Comparison of ENCODE assay signal across 8 mouse cellular contexts in genomic region chr2:32587731-32588321, GRCm38 (mm10). TPM values are rescaled to one million over a fixed set of nuclear protein-coding genes. Genes with fewer than 3 reads are reported as not detected.
DNase-seq lines count a peak whose midpoint lies in the region; ATAC-seq lines count a peak whose summit lies in the region.

No protein-coding gene starts in this region.

- 42% methylated on average over 9 of the region's 9 CpGs for WGBS in neural tube, embryonic 11.5 days
- WGBS in forebrain, embryonic 14.5 days: 57% methylated on average over 9 of the region's 9 CpGs
- WGBS in hindbrain, embryonic 12.5 days: 44% methylated on average over 9 of the region's 9 CpGs
- WGBS in liver, embryonic 16.5 days (ENCODE audit: insufficient replicate concordance): 11% methylated on average over 9 of the region's 9 CpGs
- 61% methylated on average over 9 of the region's 9 CpGs for WGBS in neural tube, embryonic 15.5 days

- DNase-seq in neural tube, embryonic 11.5 days (ENCODE audit: low spot score): no peak
- DNase-seq in neural tube, embryonic 10.5 days (ENCODE audit: extremely low spot score, low spot score): no peak
- DNase-seq in forebrain, embryonic 14.5 days (ENCODE audit: low spot score): no peak
- DNase-seq in layer of hippocampus, postnatal 36 days: no peak
- DNase-seq in layer of hippocampus, adult 9-11 months: no peak

- 0 out of 2 replicates have a peak overlapping the region, but pooled peaks have one; percentile 4 for H3K27ac ChIP-seq in neural tube, embryonic 11.5 days (ENCODE audit: low read depth, low read length)
- H3K27ac ChIP-seq in forebrain, embryonic 14.5 days (ENCODE audit: low read depth, low read length): no peak overlapping the region
- H3K27ac ChIP-seq in hindbrain, embryonic 12.5 days: 0 out of 2 replicates have a peak overlapping the region, but pooled peaks have one; percentile 0
- 0 out of 2 replicates have a peak overlapping the region, but pooled peaks have one; percentile 19 for H3K27ac ChIP-seq in liver, embryonic 16.5 days (ENCODE audit: low read length)
- 0 out of 2 replicates have a peak overlapping the region, but pooled peaks have one; percentile 11 for H3K27ac ChIP-seq in neural tube, embryonic 15.5 days (replicated peaks)

- H3K9me3 ChIP-seq in neural tube, embryonic 11.5 days (ENCODE audit: control insufficient read depth, low read length): no peaks in the 10 kb centered on the region
- H3K9me3 ChIP-seq in forebrain, embryonic 14.5 days (replicated peaks; ENCODE audit: control insufficient read depth, low read length): no peaks in the 10 kb centered on the region
- no peaks in the 10 kb centered on the region for H3K9me3 ChIP-seq in hindbrain, embryonic 12.5 days (replicated peaks)
- no peaks in the 10 kb centered on the region for H3K9me3 ChIP-seq in liver, embryonic 16.5 days (replicated peaks; ENCODE audit: control insufficient read depth, low read length)
- no peaks in the 10 kb centered on the region for H3K9me3 ChIP-seq in neural tube, embryonic 15.5 days (replicated peaks)

- no peak for ATAC-seq in neural tube, embryonic 11.5 days (ENCODE audit: insufficient read depth, low FRiP score, low TSS enrichment)
- ATAC-seq in forebrain, embryonic 14.5 days: no peak
- ATAC-seq in hindbrain, embryonic 12.5 days (ENCODE audit: low FRiP score): no peak
- no peak for ATAC-seq in liver, embryonic 16.5 days (ENCODE audit: low read depth)
- ATAC-seq in neural tube, embryonic 15.5 days (ENCODE audit: low FRiP score): no peak

- H3K4me3 ChIP-seq in neural tube, embryonic 11.5 days (ENCODE audit: low read depth, low read length): peak overlapping the region; percentile 43
- peak overlapping the region; percentile 41 for H3K4me3 ChIP-seq in forebrain, embryonic 14.5 days (ENCODE audit: low read depth, low read length)
- peak overlapping the region; percentile 46 for H3K4me3 ChIP-seq in hindbrain, embryonic 12.5 days
- H3K4me3 ChIP-seq in liver, embryonic 16.5 days (ENCODE audit: low read depth, low read length): peak overlapping the region; percentile 66
- peak overlapping the region; percentile 65 for H3K4me3 ChIP-seq in neural tube, embryonic 15.5 days (replicated peaks)

- no peaks in the 10 kb centered on the region; the same call in 1 of the 2 replicates for H3K36me3 ChIP-seq in neural tube, embryonic 11.5 days (ENCODE audit: control insufficient read depth, insufficient read depth, low read length)
- H3K36me3 ChIP-seq in forebrain, embryonic 14.5 days (ENCODE audit: control insufficient read depth, insufficient read depth, low read length): no peaks in the 10 kb centered on the region
- H3K36me3 ChIP-seq in hindbrain, embryonic 12.5 days: no peaks in the 10 kb centered on the region
- H3K36me3 ChIP-seq in liver, embryonic 16.5 days (ENCODE audit: control insufficient read depth, insufficient read depth): no peaks in the 10 kb centered on the region
- H3K36me3 ChIP-seq in neural tube, embryonic 15.5 days: no peaks in the 10 kb centered on the region

- no peaks in the 10 kb centered on the region for H3K27me3 ChIP-seq in neural tube, embryonic 11.5 days (ENCODE audit: control insufficient read depth, insufficient read depth, low read length)
- H3K27me3 ChIP-seq in forebrain, embryonic 14.5 days (replicated peaks; ENCODE audit: control insufficient read depth, insufficient read depth, low read length): no peaks in the 10 kb centered on the region
- peaks cover 3% of the 10 kb centered on the region; the same call in 1 of the 2 replicates for H3K27me3 ChIP-seq in hindbrain, embryonic 12.5 days
- no peaks in the 10 kb centered on the region for H3K27me3 ChIP-seq in liver, embryonic 16.5 days (ENCODE audit: control insufficient read depth, insufficient read depth, low read depth, low read length)
- no peaks in the 10 kb centered on the region for H3K27me3 ChIP-seq in neural tube, embryonic 15.5 days (replicated peaks)

- H3K4me2 ChIP-seq in neural tube, embryonic 11.5 days (ENCODE audit: low read depth): peak overlapping the region; percentile 55
- H3K4me2 ChIP-seq in forebrain, embryonic 14.5 days (ENCODE audit: low read length): peak overlapping the region; percentile 61
- H3K4me2 ChIP-seq in hindbrain, embryonic 12.5 days (replicated peaks): peak overlapping the region; percentile 59
- H3K4me2 ChIP-seq in liver, embryonic 16.5 days (ENCODE audit: low read depth, low read length): peak overlapping the region; percentile 75
- peak overlapping the region; percentile 74 for H3K4me2 ChIP-seq in neural tube, embryonic 15.5 days

- peaks cover 5% of the 10 kb centered on the region; the same call in 1 of the 2 replicates for H3K4me1 ChIP-seq in neural tube, embryonic 11.5 days (ENCODE audit: control insufficient read depth, insufficient read depth, low read length)
- peaks cover 13% of the 10 kb centered on the region for H3K4me1 ChIP-seq in forebrain, embryonic 14.5 days (ENCODE audit: control insufficient read depth, insufficient read depth, low read length)
- H3K4me1 ChIP-seq in hindbrain, embryonic 12.5 days: peaks cover 19% of the 10 kb centered on the region
- H3K4me1 ChIP-seq in liver, embryonic 16.5 days (ENCODE audit: control insufficient read depth, low read depth, low read length): peaks cover 23% of the 10 kb centered on the region
- H3K4me1 ChIP-seq in neural tube, embryonic 15.5 days: peaks cover 46% of the 10 kb centered on the region

- H3K9ac ChIP-seq in neural tube, embryonic 11.5 days (ENCODE audit: low read length): peak overlapping the region; percentile 61
- peak overlapping the region; percentile 71 for H3K9ac ChIP-seq in forebrain, embryonic 14.5 days (ENCODE audit: low read length)
- peak overlapping the region; percentile 67; the same call in 1 of the 2 replicates for H3K9ac ChIP-seq in hindbrain, embryonic 12.5 days
- H3K9ac ChIP-seq in liver, embryonic 16.5 days (ENCODE audit: low read depth, low read length): peak overlapping the region; percentile 60
- peak overlapping the region; percentile 77 for H3K9ac ChIP-seq in neural tube, embryonic 15.5 days (replicated peaks)

RNA-seq across cellular contexts. Expression of gene St6galnac4, which starts 0.9 kb away (rescaled TPM):
- 20.9 and 21.8 TPM in 2 replicates for polyA plus RNA-seq in neural tube, embryonic 11.5 days (2014; fragmentation: Nextera tagmentation; extraction: Ambion mirVana)
- 18.7 and 21.4 TPM in 2 replicates for polyA plus RNA-seq in forebrain, embryonic 14.5 days (2014; fragmentation: Nextera tagmentation; extraction: Ambion mirVana)
- 21.5 and 22.9 TPM in 2 replicates for polyA plus RNA-seq in hindbrain, embryonic 12.5 days (2016; fragmentation: Nextera tagmentation; extraction: Ambion mirVana)
- polyA plus RNA-seq in liver, embryonic 16.5 days (2015; fragmentation: Nextera tagmentation; extraction: Ambion mirVana): 6.0 and 7.4 TPM in 2 replicates
- polyA plus RNA-seq in neural tube, embryonic 15.5 days (2015; fragmentation: Nextera tagmentation; extraction: Ambion mirVana): 43.9 and 44.6 TPM in 2 replicates
- total RNA-seq in layer of hippocampus, postnatal 36 days (2021): 10 to 100 TPM; 35.6 to 41.2 TPM

RNA-seq across cellular contexts. Expression of gene St6galnac6, which starts 11.7 kb away (rescaled TPM):
- polyA plus RNA-seq in neural tube, embryonic 11.5 days (2014; fragmentation: Nextera tagmentation; extraction: Ambion mirVana): 4.8 and 5.1 TPM in 2 replicates
- 4.7 and 5.7 TPM in 2 replicates for polyA plus RNA-seq in forebrain, embryonic 14.5 days (2014; fragmentation: Nextera tagmentation; extraction: Ambion mirVana)
- 13.5 and 14.3 TPM in 2 replicates for polyA plus RNA-seq in hindbrain, embryonic 12.5 days (2016; fragmentation: Nextera tagmentation; extraction: Ambion mirVana)
- polyA plus RNA-seq in liver, embryonic 16.5 days (2015; fragmentation: Nextera tagmentation; extraction: Ambion mirVana): 12.0 and 12.8 TPM in 2 replicates
- 13.5 and 14.4 TPM in 2 replicates for polyA plus RNA-seq in neural tube, embryonic 15.5 days (2015; fragmentation: Nextera tagmentation; extraction: Ambion mirVana)
- total RNA-seq in layer of hippocampus, postnatal 36 days (2021): 100 to 1,000 TPM; 114 to 117 TPM

RNA-seq across cellular contexts. Expression of gene 9430097D07Rik, which starts 12.3 kb away (rescaled TPM):
- polyA plus RNA-seq in neural tube, embryonic 11.5 days (2014; fragmentation: Nextera tagmentation; extraction: Ambion mirVana): 0.25 and 0.58 TPM in 2 replicates
- 0.30 and 0.61 TPM in 2 replicates for polyA plus RNA-seq in forebrain, embryonic 14.5 days (2014; fragmentation: Nextera tagmentation; extraction: Ambion mirVana)
- polyA plus RNA-seq in hindbrain, embryonic 12.5 days (2016; fragmentation: Nextera tagmentation; extraction: Ambion mirVana): 0.31 and 0.56 TPM in 2 replicates
- 0.06 TPM in 1 of 2 replicates, not detected in the other for polyA plus RNA-seq in liver, embryonic 16.5 days (2015; fragmentation: Nextera tagmentation; extraction: Ambion mirVana)
- polyA plus RNA-seq in neural tube, embryonic 15.5 days (2015; fragmentation: Nextera tagmentation; extraction: Ambion mirVana): 0.59 and 0.99 TPM in 2 replicates
- total RNA-seq in layer of hippocampus, postnatal 36 days (2021): 1 to 10 TPM in 1 of 2 experiments, under 1 TPM in 1; 0.37 to 1.0 TPM

RNA-seq across cellular contexts. Expression of gene Pip5kl1, which starts 13.2 kb away (rescaled TPM):
- 2.6 and 3.6 TPM in 2 replicates for polyA plus RNA-seq in neural tube, embryonic 11.5 days (2014; fragmentation: Nextera tagmentation; extraction: Ambion mirVana)
- polyA plus RNA-seq in forebrain, embryonic 14.5 days (2014; fragmentation: Nextera tagmentation; extraction: Ambion mirVana): 4.7 TPM in 2 replicates
- 4.2 and 5.0 TPM in 2 replicates for polyA plus RNA-seq in hindbrain, embryonic 12.5 days (2016; fragmentation: Nextera tagmentation; extraction: Ambion mirVana)
- not detected in 2 replicates for polyA plus RNA-seq in liver, embryonic 16.5 days (2015; fragmentation: Nextera tagmentation; extraction: Ambion mirVana)
- polyA plus RNA-seq in neural tube, embryonic 15.5 days (2015; fragmentation: Nextera tagmentation; extraction: Ambion mirVana): 16.3 and 17.8 TPM in 2 replicates
- total RNA-seq in layer of hippocampus, postnatal 36 days (2021): 1 to 10 TPM; 2.9 to 3.8 TPM

RNA-seq across cellular contexts. Expression of gene Dpm2, which starts 17.2 kb away (rescaled TPM):
- polyA plus RNA-seq in neural tube, embryonic 11.5 days (2014; fragmentation: Nextera tagmentation; extraction: Ambion mirVana): 110 and 111 TPM in 2 replicates
- 143 and 152 TPM in 2 replicates for polyA plus RNA-seq in forebrain, embryonic 14.5 days (2014; fragmentation: Nextera tagmentation; extraction: Ambion mirVana)
- polyA plus RNA-seq in hindbrain, embryonic 12.5 days (2016; fragmentation: Nextera tagmentation; extraction: Ambion mirVana): 110 and 117 TPM in 2 replicates
- polyA plus RNA-seq in liver, embryonic 16.5 days (2015; fragmentation: Nextera tagmentation; extraction: Ambion mirVana): 44.8 and 47.9 TPM in 2 replicates
- polyA plus RNA-seq in neural tube, embryonic 15.5 days (2015; fragmentation: Nextera tagmentation; extraction: Ambion mirVana): 141 and 147 TPM in 2 replicates
- total RNA-seq in layer of hippocampus, postnatal 36 days (2021): 10 to 100 TPM; 69.1 to 81.8 TPM
